Mouse (Mus musculus): ENCODE data around the gene Cacna2d2.
A peak's percentile ranks its signal among the peaks of the same experiment; 100 is the strongest.

Cacna2d2 gene

GRCm38 (mm10) chr9:107399491-107399971 is at the start of gene Cacna2d2:
Gene Cacna2d2, plus strand, starts transcription at chr9:107399612.
- peak; percentile 44 to 80 for DNase-seq

DNA sequence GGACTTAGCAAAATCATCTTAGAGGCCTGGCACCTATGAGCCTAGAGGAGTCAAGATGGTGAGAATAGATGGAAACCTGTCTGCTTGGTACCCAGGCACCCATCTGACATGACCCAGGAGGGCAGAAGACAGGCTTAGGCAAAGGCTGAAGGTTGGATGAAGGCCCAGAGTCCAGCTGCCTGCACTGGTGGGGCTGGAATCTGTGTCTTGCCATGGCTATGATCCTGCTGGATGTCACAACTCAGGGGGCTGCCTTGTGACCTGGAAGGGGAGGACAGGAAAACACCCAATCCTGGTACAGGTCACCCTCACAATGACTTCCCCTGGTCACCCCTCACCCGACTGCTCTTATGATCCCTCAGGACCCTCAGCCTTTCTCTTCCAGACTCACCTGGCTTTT is 44.6 kb upstream of the Cacna2d2 start:
- DNase-seq, result no peak

DNA sequence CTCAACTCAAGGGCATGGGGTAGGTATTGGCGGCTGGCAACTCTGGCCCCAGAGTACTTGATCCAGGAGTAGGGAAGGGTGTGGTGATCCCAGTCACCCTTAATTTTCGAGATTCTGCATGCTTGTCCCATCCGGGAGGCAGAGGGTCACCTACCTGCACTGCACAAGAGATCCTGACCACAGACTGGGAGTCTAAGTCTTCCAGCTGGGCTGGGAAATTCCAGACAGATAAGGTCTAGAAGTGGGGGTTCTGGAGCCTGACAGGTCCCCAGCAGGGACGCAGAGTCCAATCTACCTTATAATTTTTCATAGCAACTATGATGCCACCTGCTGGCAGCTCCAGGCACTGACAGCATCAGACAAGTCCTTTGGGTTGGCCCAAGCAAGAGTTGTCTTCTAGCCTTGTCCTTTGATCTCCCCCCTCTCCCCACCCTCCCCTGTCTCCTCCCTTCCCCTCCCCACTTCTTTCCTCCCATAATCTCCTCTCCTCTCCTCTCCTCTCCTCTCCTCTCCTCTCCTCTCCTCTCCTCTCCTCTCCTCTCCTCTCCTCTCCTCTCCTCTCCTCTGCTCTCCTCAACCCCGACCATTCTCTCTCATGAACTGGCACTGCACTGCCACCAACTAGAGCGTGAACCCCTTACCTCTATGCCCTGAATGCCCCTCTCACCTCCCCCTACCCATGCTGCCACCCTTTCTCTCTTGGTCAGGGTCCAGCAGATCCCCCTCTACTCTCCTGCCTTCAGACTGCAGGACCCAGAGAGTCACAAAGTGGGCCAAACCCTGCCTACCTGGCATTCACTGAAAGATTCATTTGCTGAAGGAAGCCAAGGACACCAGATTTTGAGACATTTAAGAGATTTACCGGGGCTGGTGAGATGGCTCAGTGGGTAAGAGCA is 43.3 kb upstream of the Cacna2d2 start:
- DNase-seq, result peak; percentile 74 to 82

- peak; percentile 65 to 82 for DNase-seq
Measured at GRCm38 (mm10) chr9:107357651-107358050, 41.8 kb upstream of the Cacna2d2 start.

- no peak for DNase-seq
Measured at GRCm38 (mm10) chr9:107360989-107361388, 38.4 kb upstream of the Cacna2d2 start.

DNA sequence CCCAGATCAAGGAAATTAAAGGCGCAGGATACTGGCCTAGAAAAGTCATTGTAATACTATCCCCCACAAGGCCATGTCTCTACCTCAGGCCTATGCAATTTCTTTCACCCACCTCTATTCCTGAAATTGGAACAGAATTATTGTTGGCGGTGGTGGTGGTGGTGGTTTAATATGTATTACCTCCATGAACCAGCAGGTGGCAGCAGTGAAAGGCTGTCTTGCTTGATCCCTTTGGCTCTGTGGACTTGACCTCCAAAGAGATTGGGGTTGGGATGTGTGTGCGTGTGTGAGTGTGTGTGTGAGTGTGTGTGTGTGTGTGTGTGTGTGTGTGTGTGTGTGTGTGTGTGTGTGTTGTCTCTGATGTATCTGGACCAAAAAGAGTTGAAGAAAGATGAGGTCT is 32.8 kb upstream of the Cacna2d2 start:
- DNase-seq, result peak; percentile 54 to 76

GRCm38 (mm10) chr9:107368302-107368701 is 31.1 kb upstream of the Cacna2d2 start:
- DNase-seq, result no peak

GRCm38 (mm10) chr9:107369270-107370105 is 29.9 kb upstream of the Cacna2d2 start:
- no peak for DNase-seq

GRCm38 (mm10) chr9:107370106-107370463 is 29.3 kb upstream of the Cacna2d2 start:
- no peak for DNase-seq

DNA sequence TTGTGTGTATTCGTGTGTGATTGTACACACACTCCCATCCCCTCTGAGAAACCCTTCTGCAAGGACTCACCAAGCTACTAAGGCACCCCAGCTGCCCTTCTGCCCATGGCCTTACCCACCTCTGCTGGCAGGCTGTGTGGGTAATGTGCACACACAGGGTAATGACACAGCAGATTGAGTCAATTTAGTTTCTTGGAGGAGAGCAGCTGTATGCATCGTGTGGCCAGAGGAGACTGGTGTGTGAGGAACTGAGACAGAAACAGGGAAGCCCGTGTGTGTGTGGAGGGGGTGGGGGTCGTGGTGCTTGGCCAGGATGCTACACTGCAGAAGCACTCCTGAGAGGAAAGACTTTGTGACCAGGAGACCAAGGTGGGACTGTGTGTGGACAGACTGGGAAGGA is 27.0 kb upstream of the Cacna2d2 start:
- DNase-seq, result no peak

GRCm38 (mm10) chr9:107374623-107375022 is 24.8 kb upstream of the Cacna2d2 start:
- DNase-seq, result peak; percentile 38 to 49

DNA sequence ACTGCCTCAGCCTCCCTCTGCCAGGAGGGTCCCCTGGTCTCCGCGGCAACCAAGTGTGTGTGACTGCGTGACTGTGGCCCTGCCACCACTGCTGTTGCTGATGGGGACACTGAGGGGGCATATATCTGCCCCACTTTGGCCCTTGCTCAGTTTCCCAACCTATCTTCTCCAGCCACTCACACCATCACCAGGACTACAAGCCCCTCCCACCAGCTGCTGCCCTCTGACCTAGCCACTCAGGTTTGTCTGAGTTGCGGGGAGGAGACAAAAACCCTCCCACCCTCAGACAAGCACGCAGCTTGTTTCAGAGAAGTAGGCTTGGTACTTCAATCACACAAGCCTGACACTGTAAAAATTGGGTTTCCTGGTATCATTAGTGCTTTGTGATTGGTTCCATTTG is 24.0 kb upstream of the Cacna2d2 start:
- DNase-seq, result no peak

- peak in 1 of 2 experiments; percentile 9 for DNase-seq
Measured at GRCm38 (mm10) chr9:107377961-107378512, 21.4 kb upstream of the Cacna2d2 start.

- peak in 1 of 2 experiments; percentile 38 for DNase-seq
Measured at GRCm38 (mm10) chr9:107381723-107382122, 17.7 kb upstream of the Cacna2d2 start.

DNA sequence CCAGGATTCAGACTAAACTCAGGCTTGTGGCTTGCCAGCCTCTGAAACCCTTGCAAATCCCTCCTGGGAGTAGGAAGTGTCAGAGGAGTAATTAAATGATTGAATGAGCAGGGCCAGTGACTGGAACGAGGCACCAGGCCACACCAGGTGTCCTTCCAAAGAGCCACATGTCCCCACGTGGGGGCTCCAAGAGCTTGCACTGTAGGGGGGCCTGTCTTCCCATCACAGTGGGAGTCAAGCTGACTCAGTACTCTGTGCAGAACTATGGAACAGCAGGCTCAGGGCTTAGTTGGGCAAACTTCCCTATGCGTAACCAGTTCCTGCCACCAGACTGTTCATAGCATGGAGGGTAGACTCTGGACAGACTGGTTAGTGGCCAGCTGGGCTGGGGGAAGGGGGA is 15.0 kb upstream of the Cacna2d2 start:
- DNase-seq, result no peak

DNA sequence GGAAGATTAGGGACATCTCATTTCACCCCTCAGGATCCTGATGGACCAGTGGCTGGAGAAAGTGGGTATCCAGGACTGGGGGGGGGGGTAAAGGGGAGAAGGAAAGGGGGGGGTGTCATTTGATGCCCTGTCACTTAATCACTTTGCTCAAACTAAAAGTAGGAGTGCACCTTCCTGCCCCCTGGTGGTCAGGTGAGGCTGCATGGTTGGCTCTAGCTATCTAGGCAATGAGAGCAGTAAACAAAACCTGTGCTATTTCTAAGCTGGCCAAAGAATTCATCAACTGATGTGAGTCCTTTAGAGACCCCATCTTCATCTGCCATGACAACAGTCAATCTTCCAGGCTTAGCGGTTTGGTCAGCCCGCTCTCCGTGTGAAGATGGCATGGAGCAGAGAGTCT is 12.7 kb upstream of the Cacna2d2 start:
- DNase-seq, result peak in 1 of 2 experiments; percentile 72

GRCm38 (mm10) chr9:107387708-107388107 is 11.7 kb upstream of the Cacna2d2 start:
- no peak for DNase-seq

GRCm38 (mm10) chr9:107388263-107388662 is 11.1 kb upstream of the Cacna2d2 start:
- no peak for DNase-seq

GRCm38 (mm10) chr9:107396397-107396796 is 3.0 kb upstream of the Cacna2d2 start:
- no peak for DNase-seq

- no peak for DNase-seq
Measured at GRCm38 (mm10) chr9:107398968-107399367, 444 bp upstream of the Cacna2d2 start.

GRCm38 (mm10) chr9:107400060-107400511 is 674 bp downstream of the Cacna2d2 start:
- DNase-seq, result no peak

DNA sequence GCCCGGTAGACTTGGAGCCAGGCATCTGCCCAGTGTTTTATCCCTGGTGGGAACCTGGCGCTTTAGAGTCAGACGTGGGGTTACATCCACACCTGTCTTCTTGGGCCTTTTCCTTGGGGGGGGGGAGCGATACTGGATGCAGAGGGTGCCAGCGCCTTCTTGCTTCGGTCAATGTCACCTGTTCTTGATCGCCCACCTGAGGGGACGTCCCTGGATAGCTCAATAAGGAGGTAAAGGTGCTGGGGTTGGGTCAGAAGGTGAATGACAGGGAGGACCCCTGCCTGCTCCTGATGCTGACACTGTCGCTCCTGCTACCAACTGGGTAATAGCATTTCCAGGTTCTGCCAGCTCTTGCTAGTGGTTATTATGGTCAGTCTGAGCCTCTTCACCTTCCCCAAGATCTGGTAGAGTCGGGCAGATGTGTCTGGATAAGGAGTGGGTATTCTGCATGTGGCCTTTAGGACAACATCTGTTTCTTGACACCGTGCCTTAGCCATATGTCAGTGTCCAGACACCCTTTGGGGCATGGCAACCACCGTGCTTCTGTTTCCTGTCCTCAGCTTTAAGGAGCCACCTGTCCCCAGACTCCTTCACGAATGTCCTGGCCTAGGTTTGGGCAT is 1.4 kb downstream of the Cacna2d2 start:
- no peak for DNase-seq

DNA sequence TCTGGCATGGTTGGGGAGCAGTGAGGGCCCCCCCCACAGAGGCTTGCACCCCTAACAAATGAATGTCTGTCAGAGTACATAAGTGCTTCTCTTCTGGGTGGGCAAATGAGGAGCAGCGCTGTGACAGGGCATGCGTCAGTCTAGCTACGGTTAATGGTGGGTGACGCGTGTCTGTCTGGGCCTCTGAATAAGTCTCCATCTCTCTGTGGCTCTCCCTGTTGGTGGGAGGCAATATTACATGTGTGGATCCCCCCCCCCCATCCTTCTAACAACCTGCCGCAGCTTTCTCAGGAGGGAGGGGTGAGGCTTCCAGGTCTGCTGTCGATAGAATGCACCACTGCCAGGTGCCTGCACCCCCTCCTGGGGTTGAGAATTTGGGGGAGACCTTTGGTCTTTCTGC is 3.7 kb downstream of the Cacna2d2 start:
- DNase-seq, result no peak

Measured in kidney, postnatal 25 days (tissue).